Mouse (Mus musculus) retina, postnatal 1 day (tissue): ENCODE results near the gene Abcd2.

Experiments
- DNase-seq: peaks from one replicate; pipeline ENCODE4 v3.0.0-alpha.2; 2012

Abcd2 gene

DNA sequence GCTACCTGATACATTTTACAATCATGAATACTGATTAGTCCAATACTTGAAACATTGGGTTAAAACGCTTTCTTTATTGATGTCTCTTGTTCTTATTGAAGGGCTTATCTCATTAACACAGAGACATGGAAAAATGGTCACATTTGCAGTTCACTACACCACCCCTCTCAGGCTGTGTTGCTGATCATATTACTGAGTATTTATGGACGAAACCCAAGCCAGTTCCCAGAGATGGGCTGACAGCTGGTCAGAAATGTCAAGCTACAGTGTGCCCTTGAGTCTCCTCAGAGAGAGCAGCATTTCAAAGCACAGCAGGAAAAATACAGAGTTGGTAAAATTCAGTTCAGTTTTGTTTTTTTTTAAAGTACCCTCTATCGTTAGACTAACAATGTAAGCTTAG, 38.3 kb downstream of the Abcd2 start:
- no peak for DNase-seq

DNA sequence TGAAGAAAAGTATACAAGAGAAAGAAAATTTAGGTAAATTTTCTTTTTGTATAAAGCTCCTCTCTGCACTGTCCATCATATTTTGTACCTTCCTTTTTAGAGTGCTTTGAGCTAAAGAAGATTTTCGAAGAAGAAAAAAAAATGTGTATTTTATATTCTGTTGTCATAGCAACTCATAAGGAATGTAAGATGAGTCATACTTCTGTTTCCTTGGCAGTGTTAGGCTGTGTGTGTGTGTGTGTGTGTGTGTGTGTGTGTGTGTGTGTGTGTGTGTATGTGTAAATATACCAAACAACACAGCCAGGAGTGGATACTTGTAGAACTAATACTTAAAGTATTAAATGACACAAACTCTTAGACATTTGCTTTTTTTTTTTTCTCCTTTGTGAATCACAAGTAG, 39.0 kb downstream of the Abcd2 start:
- DNase-seq, result no peak

DNA sequence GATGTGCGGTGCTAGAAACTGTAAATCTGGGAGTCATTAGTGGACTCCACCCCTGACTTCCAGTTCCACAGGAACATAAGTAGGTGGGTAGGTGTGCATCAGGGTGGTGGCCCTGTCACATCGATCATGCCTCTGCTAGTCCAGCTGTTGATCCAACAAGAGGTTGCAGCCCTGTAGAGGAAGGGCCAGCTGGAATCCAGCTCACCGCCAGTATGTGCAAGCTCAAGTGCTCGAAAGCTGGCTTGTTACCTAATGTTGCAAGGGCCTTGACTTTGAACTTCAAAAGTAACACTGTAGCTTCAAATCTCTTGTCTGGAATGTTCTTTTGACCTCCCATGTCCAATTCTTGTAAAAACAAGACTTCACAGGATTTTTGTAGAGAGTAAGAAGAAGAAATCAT, 67.0 kb downstream of the Abcd2 start:
- DNase-seq, result no peak

DNA sequence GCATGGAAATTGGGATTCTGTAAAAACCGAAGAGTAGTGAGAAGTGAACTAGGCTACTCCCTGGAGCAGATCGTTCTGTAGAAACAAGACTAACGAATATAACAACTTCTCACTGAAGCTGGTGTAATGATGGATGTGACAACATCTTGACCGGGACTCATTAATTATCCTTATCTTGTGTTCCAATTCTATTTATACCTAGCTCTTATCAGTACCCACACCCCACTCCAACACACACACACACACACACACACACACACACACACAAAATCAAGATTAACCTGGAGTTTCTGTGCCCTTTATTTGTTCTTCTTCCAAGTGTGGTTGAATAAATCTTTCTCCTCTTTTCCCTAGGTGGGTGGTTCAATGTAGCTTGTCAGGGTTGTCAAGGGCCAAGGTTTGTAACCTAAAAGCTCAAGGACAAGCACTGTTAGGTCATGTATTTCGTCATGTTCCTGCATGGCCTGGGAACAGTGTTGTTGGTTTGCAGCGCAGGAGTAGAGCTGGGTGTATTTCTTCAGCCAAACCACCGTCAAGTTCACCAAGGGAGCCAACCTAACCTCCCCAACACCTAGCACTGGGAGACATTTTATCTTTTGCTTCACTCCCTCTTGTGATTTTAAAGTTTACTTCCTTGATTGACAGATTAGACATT, 78.9 kb downstream of the Abcd2 start:
- no peak for DNase-seq

DNA sequence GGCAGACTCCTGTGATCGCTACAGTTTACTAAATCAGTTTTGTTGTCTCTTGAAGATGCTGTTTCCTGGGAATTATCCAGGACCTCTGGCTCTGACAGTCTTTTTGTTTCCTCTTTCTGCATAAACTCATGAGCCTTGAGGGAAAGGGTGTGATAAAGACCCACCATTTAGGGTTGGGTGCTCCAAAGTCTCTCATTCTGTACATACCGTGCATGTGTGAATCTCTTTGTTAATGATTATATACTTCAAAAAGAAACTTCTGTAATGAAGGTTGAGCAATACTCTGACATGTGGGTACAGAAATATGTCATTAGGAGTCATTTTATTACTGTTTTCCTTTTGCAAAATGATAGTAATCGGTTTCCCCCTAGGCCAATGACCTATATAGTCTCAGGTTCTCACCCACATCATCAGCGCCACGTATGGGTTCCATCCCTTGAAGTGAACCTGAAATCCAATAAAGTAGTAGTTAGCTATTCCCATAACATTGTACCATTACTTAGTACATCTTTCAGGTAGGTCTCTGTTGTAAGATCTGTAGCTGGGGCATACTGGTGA, 83.4 kb downstream of the Abcd2 start:
- DNase-seq, result no peak

DNA sequence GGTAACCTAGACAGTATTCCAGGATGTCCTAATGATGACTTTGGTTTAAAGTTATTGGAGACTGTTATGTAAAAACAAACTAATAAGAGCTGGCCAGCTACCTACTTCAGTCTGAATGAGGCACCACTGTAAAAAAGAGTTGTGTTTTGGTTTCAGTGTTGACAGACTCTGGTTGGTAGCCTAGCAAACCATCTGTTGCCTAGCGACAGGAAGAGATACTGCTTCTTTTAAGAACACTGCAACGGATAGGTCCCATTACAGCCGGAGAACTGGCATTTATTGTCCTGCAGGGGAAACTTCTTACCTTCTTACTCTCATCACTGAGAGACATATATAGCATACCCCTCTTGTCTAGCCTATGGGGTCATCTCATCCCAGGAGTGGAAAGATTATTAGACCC, 86.7 kb downstream of the Abcd2 start:
- DNase-seq, result peak; percentile 43

DNA sequence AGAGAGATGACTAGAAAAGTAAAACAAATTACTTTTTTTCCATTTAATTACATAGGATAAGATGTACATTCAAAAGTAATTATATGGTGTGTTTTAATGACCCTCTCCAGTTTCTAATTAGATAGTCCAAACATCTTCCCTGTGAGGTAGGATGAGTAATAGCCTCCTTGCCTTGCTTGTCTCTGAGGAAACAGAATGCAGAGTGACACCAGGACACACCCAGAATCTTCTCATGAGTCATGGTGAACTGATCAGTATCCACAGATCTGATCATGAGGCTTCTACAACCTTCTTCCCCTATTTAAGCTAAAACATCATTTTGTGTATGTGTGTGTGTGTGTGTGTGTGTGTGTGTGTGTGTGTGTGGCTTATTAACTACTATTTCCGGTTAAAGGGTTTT, 87.3 kb downstream of the Abcd2 start:
- DNase-seq, result no peak

DNA sequence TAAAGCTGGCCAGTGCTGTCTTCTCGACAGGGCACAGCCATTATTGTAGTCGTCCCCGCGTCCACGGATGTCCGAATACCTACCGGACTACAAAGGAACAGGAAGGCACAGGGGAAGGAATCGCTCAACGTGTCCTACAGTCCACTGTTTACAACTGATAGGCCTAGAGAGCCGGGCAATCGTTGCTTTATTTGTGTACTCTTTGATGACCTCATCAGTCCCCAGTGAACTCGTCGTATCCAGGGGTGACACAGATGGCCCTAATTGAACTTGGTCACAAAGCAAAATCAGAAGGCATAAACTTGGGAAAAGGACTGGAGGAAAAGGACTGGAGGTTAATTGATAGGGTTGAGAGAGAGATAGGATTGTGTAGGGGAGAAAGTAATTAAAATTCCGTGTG, 87.8 kb downstream of the Abcd2 start:
- DNase-seq, result peak; percentile 55

DNA sequence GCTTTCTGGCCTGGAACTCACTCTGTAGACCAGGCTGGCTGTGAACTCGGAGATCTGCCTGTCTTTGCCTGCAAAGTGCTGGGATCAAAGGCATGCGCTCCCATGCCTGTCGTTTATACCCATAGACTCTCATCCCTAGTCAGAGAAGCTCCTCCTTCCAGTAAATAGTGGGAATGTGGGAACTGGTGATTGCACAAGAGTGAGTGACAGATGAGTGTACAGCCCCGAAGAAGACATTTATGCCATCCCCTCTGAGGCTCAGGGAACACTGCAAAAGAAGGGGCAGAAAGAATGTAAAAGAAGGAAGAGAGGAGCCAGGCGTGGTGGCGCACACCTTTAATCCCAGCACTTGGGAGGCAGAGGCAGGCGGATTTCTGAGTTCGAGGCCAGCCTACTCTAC, 88.3 kb downstream of the Abcd2 start:
- no peak for DNase-seq

DNA sequence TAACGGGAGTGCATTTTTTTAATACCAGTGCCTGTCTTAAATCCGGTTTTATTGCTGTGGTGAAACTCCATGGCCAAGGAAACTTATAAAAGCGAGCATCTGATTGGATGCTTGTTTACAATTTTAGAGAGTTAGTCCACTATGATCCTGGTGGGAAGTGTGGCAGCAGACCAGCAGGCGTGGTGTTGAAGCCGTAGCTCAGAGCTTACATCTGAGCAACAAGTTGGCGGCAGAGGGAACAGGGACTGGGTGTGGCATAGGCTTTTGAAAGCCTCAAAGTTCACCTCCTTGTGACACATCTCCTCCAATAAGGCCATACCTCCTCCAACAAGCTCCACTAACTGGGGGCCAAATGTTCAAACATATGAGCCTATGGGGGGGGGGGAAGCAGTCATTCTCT, 95.0 kb downstream of the Abcd2 start:
- no peak for DNase-seq
